Mouse (Mus musculus): ENCODE measurements around the gene Pank2. TPM values are rescaled to one million over a fixed set of nuclear protein-coding genes. Genes with fewer than 3 reads are reported as not detected.
A peak's percentile ranks its signal among the peaks of the same experiment; 100 is the strongest.
"Not testable (repeated sequence)": the region's sequence is repeated elsewhere in the genome, so short reads cannot be mapped to it uniquely, and the experiment has no call there.

Gene Pank2
- total RNA-seq, 4 experiments from 2014 or later: 63.3 to 71.3 (median 69.9) TPM

DNA sequence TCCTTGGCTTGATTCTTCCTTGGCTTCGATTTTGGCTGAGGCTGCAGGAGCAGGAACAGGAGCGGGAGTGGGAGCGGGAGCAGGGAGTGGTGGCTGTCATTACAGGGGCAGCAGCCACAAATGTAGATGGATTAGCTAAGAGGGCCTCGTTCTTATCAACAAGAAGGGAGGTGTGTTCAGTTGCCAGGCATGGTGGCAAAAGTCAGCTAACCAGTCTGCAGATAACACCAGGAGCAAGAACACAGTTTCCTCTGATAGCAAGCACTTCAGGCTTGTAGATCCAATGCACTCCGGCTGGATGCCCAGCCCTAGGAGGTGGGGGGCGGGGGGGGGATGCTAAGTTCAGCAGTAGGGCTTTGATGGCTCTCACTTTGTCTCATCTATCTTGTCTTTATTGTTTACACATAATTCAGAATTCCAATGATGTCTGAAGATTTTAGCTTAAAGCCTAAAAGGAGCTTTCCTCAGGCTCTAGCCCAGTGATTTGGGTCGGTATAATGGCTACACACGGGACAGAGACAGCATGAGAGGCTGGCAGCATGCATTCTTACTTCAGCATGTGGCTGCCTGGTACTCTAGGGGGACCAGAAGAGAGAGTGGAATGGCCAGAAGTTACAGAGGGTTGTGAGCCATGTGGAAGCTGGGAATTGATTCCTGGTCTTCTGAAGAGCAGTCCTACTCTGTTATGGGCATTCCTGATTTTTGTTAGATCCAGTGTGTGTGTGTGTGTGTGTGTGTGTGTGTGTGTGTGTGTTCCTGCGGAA is 1.6 kb upstream of the Pank2 start:
- no peak for DNase-seq (ENCODE audit: low spot score in 2 of 2)

DNA sequence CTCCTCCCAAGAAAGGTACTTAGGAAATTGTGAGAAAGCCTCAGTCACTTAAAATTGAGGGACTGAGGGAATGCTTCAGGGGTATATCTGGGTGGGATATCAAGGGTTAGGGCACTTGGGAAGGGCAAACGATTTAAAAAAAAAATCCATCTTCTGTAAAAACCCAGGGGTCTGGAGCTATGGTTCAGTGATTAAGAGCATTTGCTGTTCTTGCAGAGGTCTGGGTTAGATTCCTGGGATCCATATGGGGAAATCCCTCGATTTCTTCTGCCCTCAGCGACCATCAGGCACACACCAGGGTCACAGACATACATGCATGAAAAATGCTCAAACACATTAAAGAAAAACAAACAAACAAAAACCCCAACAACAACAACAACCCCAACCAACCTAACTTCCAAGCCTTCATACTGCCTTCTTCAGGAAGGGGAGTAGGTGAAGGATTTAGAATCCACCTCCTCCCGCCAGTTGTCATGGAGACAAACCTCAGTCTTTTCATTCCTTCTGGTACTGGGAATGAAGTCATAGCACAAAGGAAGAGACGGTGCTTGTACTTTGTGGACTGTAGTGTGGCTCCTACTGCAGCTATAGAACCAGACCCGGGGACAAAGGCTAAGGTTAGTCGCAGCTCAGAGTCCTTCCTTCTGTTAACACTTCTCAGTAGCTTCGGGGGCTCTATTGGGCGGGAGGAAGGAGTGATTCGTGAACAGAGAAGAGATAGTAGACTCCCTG is 648 bp upstream of the Pank2 start:
- no peak for DNase-seq (ENCODE audit: low spot score in 2 of 2)

DNA sequence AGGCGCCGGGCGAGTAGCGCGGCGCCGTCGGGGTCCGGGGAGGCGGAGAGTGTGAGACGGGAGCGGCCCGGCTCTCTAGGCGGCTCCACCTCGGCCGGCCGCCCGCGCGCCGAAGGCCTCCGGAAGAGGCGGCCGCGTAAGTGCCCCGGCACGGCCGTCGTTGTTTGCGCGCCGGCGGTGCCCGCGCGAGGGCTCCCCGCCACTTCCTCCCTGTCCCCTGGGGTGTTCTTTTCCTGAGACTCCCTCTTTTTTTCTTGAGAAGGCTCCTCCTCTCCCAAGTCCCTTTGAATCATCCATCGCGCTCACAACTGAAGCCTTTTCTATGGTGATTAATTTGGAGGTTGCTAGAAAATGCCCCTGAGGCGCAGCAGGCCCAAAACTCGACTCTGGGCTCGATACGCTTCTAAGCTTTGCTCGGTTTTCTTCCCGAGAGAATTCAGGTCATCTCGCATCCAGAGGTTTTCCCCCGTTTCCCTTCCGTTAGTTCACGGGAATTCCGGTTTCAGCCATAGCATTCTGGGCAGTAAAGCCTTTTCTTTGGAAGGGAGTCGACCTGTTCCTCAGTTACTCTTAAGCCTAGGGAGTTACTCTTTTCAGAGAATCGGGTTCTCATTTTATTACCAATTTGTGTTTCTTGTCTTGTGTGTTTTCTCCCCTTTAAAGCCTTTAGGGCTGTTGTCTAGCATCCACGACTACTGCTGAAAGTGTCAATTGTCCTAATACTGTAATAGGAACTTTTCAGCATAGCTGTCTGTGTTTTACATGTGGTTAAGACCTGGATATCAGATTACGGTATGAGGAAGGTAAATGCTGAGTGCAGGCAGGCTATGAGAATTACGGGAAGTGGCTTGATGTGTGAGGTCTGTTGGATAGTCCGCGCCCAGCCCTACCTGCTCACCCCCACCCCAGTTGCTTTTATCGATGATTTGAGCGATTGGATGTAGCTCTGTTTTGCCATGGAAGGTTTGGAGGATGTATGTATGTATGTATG is 680 bp downstream of the Pank2 start:
- DNase-seq (ENCODE audit: low spot score in 2 of 2): no peak

DNA sequence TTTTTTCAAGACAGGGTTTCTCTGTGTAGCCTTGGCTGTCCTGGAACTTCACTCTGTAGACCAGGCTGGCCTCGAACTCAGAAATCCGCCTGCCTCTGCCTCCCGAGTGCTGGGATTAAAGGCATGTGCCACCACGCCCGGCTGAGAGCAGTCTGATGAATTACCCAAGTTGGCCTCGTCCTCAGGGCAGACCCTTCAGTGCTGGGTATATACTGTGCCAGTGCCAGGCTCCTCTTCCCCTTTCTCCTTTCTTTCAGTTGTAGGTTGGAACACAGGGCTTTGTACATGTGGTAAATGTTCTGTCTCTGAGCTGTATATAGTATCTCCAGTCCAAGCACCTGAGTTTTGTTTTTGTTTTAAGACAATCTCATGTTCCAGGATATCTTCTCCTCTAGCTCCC is 1.7 kb downstream of the Pank2 start:
- no peak for DNase-seq (ENCODE audit: low spot score in 2 of 2)

DNA sequence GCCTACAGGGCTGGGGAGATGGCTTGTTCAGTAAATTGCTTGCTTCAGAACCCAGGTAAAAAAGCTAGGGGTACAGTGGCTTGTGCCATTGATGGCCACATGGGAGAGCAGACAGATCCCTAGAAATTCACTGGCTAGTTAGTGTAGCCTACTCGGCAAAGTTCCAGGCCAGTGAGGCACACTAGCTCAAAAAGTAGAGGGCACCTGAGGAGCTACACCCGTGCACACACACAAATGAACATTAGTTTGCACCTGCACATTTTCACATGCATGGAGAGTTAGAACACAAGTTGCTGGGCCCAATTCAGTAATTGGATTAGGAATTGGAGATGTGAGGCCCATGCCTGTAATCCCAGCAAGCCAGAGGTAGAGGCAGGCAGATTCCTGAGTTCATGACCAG is 2.8 kb downstream of the Pank2 start:
- DNase-seq (ENCODE audit: low spot score in 2 of 2): no peak

DNA sequence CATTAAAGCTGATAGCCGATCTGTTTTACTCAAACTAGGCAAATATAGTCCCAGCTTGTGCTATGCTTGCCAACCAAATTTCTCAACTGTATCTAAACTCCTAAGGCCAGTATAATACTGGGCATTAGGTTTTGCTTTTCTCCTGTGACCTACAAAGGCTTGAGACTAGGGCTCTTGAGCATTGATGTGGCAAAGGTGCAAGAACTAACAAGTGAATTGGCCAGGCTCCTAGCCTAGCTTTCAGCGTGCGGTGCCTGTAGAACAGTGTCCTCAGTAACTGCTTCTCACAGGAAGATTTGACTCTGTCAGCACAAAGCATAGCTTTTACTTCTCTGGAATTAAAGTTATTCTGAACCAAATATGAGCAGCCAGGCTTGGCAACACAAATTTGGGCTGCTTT is 13.2 kb downstream of the Pank2 start:
- DNase-seq (ENCODE audit: low spot score in 2 of 2): no peak

DNA sequence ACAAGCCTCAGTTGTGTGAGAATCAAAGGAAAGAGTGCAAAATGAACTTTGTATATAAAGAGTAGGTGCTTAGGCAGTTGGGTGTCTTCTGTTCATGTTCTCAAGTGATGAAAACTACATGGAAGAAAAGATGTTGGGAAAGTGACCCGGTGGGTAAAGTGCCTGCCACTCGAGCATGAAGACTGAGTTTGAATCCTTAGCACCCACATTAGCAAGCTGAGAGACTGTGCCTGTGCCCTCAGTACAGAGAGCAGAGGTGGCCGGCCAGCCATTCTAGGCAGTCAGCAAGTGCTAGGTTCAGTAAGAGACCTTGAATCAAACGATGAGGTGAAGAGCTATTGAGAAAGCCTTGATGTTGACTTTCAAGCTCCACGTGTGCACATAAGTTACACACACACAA is 14.4 kb downstream of the Pank2 start:
- DNase-seq (ENCODE audit: low spot score in 2 of 2): no peak

DNA sequence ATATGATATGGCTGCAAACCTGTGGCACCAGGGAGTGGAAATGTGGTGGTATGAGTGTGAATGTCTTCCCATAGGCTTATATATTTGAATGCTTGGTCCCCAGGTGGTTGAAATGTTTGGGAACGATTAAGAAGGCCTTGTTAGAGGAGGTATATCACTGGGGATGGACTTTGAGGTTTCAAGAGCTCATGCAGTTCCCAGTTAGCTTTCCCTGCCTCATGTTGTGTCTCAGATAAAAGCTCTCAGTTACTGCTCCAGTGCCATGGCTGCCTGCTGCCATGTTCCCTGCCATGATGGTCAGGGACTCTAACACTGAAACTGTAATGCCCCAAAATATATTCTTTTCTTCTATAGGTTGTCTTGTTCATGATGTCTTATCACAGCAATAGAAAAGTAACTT is 19.3 kb downstream of the Pank2 start:
- no peak for DNase-seq (ENCODE audit: low spot score in 2 of 2)

DNA sequence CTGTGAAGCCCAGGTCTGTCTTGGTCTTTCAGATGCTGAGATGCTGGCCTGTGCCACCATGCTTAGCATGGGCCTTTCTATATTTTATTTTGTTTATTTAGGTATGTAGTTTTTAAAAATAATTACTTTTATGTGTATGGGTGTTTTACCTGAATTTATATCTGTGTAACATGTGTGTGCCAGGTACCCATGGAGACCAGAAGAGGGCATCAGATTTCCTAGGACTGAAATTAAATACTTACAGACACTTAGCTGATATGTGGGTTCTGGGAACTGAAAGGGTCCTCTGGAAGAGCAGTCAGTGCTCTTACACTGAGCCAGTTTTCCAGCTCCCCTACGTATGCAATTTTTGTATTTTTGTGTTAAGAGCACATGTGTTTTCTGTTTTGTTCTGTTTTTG is 24.0 kb downstream of the Pank2 start:
- no peak for DNase-seq (ENCODE audit: low spot score in 2 of 2)

DNA sequence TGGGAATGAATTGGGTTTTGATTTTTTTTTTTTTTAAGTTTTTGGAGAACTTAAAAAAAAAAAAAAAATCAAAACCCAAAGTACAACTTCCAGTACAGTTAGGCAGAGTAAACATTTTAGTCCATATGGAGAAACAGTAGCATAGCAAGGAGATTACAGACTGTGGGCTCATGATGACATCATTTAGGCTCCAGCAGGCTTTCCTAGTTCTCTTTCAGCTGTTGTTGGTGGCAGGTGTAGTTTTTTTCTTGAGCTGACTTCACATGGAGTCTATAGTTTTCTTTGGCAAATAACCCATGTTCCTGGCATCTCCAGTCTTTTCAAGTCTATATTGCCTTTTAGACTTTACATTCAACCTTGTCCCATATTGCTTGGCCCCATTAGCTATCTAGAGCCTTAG is 28.4 kb downstream of the Pank2 start:
- no peak for DNase-seq (ENCODE audit: low spot score in 2 of 2)

DNA sequence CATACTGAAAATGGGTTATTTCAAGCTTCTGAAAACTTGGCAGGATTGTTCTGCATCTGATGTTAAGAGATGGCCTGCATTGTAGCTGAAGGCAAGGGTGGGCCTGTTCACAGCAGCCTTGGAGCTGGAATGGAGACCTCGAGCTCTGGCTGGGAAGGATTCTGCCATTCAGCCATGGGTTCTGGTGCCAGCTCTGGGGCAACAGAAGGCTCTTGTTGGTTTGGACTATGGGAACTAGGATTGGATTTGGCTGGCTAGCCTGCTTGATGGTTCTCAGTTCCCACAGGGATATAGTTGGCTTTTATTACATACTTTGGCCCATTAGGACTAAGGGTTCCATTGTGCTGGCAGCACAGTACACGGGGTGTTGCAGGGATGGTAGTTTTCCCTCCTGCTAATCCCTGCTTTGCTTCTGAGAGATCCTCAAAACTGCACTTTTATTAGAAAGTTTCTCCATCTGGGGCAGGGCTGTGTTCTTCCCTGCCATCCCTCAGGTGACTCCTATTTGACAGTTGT is 34.5 kb downstream of the Pank2 start:
- DNase-seq (ENCODE audit: low spot score in 2 of 2): peak in 1 of 2 experiments; percentile 34

DNA sequence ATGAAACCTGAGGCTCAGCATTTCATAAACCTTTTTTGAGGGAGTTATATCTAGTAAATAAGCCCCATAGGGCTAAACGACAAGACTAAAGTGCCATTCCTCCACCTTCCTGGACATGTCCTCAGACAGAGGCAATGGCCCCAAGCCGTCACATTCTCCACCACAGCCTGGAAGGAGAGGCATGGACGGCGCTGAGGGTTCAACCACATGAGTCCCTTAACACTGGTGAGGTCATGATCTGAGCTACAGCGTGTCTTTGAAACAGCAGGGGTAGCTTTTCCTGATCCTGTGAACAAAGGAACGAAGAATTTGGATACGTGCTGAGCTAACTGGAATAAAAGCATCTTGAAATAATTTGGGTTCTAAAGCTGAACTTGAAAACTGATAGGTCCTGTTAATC is 36.4 kb downstream of the Pank2 start:
- DNase-seq (ENCODE audit: low spot score in 2 of 2): not testable (repeated sequence)

DNA sequence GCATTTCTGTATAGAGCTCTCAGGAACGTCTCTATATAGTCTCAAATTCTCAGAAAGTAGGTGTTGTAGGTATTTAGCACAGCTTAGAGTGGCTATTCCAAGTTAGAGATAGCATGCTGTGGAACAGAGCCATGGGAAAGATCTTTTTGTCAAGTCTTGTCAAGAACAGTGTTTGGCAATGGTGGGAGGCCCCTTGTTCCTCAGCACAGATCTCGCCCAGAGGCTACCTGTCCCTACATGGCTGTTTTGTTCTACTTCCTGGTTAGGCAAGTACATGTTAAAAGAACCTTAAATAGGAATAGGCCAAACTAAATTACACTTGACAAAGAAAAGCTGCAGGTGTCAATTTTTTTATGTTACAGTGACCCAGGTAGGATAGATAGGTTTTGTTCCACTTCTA is 38.2 kb downstream of the Pank2 start:
- no peak for DNase-seq (ENCODE audit: low spot score in 2 of 2)

DNA sequence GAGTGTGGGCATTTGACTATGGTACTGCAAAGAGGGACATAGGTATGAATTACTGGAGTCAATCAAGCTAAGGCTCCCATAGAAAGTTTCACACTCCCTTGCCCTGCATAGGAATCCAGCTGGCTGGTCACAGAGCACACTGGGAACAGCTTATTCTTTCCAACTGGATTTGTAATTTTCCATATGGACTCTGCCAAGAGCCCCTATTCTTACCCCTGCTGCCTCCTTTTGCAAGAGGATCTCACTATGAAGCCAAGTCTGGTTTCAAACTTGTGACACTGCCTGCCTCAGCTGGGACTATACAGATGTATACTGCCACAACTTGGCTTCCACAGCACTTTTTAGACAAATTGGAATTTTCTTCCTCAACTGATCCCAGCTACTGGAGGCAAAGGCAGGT is 39.3 kb downstream of the Pank2 start:
- no peak for DNase-seq (ENCODE audit: low spot score in 2 of 2)

DNA sequence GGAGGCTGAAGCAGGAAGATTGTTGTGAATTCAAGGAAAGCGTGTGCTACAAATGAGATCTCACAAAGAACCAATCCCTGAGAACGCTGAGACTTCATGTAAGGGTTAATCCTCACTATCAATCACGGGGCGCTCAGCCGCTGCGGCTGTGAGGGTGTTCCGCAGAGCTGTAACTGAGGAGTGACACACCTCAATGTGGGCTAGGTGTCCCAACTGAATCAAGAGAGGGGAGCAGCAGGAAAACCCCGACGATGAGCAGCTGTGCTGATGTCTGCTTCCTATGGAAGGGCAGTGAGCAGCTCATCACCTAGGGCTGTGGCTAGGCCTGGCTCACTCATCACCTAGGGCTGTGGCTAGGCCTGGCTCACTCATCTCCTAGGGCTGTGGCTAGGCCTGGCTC is 42.2 kb downstream of the Pank2 start:
- DNase-seq (ENCODE audit: low spot score in 2 of 2): no peak

DNA sequence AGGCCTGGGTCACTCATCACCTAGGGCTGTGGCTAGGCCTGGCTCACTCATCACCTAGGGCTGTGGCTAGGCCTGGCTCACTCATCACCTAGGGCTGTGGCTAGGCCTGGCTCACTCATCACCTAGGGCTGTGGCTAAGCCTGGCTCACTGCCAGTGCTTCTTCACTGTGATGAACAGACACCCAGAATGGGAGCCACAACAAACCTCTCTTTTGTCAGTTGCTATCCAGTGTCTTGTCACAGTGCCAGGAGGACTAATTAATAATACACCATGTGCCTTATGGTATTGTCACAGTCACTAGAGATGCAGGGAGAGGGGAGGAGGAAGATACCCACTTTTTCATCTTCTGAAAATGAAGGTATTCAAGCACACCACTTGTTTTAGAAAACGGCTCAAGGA is 42.9 kb downstream of the Pank2 start:
- DNase-seq (ENCODE audit: low spot score in 2 of 2): not testable (repeated sequence)

DNA sequence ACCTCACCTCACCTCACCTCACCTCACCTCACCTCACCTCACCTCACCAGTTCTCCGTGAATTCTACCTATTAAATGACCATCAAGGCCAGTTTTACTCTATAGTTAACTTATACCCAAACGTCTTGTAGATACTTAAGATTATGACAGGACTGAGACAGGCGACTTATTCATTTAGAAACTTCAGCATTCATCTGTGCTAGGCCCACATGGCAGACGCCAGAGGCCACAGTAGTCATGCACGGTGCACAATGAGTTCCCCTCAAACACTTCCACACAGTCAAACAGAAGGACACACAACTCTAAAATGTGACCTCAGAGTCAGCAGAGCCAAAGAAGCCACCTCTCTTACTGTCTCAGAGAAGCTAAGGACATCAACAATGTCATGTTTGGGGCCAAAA is 45.1 kb downstream of the Pank2 start:
- no peak for DNase-seq (ENCODE audit: low spot score in 2 of 2)

DNA sequence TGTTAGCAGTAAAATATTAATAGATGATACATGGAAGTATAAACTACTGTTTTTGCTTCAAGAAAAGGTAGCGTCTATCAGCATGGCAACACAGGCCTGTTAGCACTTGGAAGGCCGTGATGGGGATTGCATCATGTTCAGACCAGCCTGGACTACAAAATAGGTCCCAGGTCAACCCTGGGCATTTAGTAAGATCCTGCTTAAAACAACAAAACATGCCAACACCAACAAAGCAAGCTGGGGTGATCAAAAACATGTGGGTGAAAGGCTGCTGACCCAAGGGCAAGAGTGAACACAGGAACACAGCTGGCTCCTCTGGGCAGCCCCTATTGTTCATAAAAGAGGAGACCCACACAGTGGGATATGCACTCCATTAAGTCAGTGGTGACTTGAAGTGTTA is 45.5 kb downstream of the Pank2 start:
- DNase-seq (ENCODE audit: low spot score in 2 of 2): no peak

DNA sequence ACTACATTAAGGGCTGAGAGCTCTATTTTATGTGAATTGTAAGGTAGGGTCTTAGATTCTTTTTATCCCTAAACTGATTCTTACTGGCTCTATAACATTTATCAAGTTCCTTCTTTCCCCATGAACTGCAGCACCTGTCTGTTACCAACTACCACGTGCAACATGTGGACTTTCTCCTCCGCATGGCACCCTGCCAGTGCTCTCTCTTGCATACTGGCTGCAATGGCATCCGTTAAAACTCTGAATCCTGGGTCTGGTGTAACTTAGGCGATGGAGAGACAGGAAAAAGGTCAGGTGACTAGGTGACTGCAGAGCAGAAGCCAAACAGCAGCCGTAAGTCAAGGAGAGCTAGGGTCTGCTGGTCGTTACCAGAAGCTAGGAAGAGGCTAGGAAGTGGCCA is 47.0 kb downstream of the Pank2 start:
- DNase-seq (ENCODE audit: low spot score in 2 of 2): no peak

DNA sequence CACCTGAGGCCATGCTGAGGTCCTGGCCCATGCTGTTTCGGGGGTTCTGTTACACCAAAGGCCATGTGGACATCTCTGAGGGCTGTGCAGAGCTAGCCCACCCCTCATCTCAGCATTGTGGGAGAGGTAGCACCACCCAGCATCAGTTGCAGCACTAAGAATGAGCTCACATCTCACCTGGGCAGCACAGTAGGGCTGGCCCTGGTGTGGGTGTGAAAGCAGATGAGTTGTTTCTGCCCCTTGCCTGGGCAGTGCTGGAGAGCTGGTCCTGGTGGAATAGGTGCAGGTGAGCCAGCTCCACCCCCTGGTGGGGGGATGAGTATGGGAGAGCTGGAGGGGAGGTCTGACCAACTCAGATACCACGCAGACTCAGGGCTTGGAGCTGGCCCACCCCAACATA is 53.9 kb downstream of the Pank2 start:
- DNase-seq (ENCODE audit: low spot score in 2 of 2): no peak

DNA sequence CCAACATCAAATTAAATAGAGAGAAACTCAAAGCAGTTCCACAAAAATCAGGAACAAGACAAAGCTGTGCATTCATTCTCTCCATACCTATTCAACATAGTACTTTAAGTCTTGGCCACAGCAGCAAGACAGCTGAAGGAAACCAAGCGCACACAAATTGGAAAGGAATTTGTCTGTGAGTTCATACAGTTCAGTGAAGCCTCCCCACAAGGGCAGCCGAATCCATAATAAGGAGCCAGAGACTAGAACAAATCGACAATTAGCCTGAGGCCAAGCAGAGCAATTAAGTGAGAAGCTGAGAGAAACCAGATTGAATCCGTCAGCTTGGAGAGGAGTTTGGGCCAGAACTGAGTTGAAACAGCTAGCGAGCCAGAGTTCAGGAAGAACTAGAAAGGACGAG is 57.1 kb downstream of the Pank2 start:
- no peak for DNase-seq (ENCODE audit: low spot score in 2 of 2)

DNA sequence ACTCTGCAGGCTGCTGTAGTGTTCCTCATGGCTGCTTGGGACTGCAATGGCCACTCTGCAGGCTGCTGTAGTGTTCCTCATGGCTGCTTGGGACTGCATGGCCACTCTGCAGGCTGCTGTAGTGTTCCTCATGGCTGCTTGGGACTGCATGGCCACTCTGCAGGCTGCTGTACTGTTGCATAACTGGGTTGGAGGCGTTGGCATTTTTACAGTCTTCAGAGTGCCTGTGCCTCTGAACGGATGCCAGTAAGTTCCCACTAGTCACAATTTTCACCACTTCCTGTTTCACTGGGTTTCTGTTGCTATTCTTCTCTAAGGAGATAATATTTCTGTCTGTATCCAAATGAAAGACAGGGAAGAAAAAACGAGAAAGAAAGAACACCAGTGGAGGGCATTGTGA is 58.9 kb downstream of the Pank2 start:
- peak in 1 of 2 experiments; percentile 62 for DNase-seq (ENCODE audit: low spot score in 2 of 2)

Measured in left cerebral cortex, adult 8-10 months (tissue).